Mouse (Mus musculus) lung, embryonic 14.5 days (tissue): Measurements from ENCODE around the gene Hmcn1. TPM values are rescaled to one million over a fixed set of nuclear protein-coding genes. Genes with fewer than 3 reads are reported as not detected.

Experiments
- ATAC-seq: fragments of 200-750 bp; cut with Nextera tagmentation; 2 replicates; pipeline ENCODE4 v1.8.0; 2017; ENCODE audit warnings: mild to moderate bottlenecking, moderate TSS enrichment, moderate library complexity; ENCODE audit not compliant: insufficient read depth
- DNase-seq: peaks from one replicate; pipeline ENCODE4 v3.0.0-alpha.2; 2015
- H3K27ac ChIP-seq: fragments of 300-500 bp; sonication (generic); 2 replicates; pipeline ENCODE4 v1.5.1; 2014; ENCODE audit warnings: low read depth, mild to moderate bottlenecking, moderate library complexity
- H3K27me3 ChIP-seq: fragments of 300-500 bp; sonication (generic); 2 replicates; pipeline ENCODE4 v1.6.1; 2014; ENCODE audit warnings: low read length, control low read depth; ENCODE audit not compliant: insufficient read depth
- H3K36me3 ChIP-seq: fragments of 300-500 bp; sonication (generic); 2 replicates; pipeline ENCODE4 v1.6.1; 2014; ENCODE audit warnings: control low read depth; ENCODE audit not compliant: insufficient read depth
- H3K4me1 ChIP-seq: fragments of 300-500 bp; sonication (generic); 2 replicates; pipeline ENCODE4 v1.6.1; 2014; ENCODE audit warnings: antibody characterized with exemption, control low read depth; ENCODE audit not compliant: insufficient read depth
- H3K4me2 ChIP-seq: fragments of 300-500 bp; sonication (generic); 2 replicates; pipeline ENCODE4 v1.6.1; 2014; ENCODE audit warnings: mild to moderate bottlenecking
- H3K4me3 ChIP-seq: fragments of 300-500 bp; sonication (generic); 2 replicates; pipeline ENCODE4 v1.5.1; 2014; ENCODE audit warnings: low read depth, low read length
- H3K9ac ChIP-seq: fragments of 300-500 bp; sonication (generic); 2 replicates; pipeline ENCODE4 v1.6.1; 2014
- H3K9me3 ChIP-seq: fragments of 300-500 bp; sonication (generic); 2 replicates; pipeline ENCODE4 v1.6.1; 2016; ENCODE audit warnings: low read depth, low read length, control low read depth
- CTCF ChIP-seq: IDR thresholded peaks from 2 replicates; pipeline ENCODE4 v1.5.1; 2016; ENCODE audit warnings: antibody characterized with exemption, low read depth
- WGBS: fragments of 180-500 bp; shearing (Covaris S2); extraction: QIAGEN DNeasy Blood & Tissue Kit; methylation state at CpG from one replicate; pipeline ENCODE4 v1.1.7; 2014; 5-methylcytosine and 5-hydroxymethylcytosine counted together
- polyA plus RNA-seq: library from polyadenylated mRNA; unstranded; fragments of >200 nt; fragmentation: Nextera tagmentation; extraction: Ambion mirVana; gene quantifications from 2 replicates; pipeline ENCODE4 v1.2.1, GENCODE M21; 2014

Gene Hmcn1
- polyA plus RNA-seq, 1 experiment from 2014 or later: 17.1 TPM

DNA sequence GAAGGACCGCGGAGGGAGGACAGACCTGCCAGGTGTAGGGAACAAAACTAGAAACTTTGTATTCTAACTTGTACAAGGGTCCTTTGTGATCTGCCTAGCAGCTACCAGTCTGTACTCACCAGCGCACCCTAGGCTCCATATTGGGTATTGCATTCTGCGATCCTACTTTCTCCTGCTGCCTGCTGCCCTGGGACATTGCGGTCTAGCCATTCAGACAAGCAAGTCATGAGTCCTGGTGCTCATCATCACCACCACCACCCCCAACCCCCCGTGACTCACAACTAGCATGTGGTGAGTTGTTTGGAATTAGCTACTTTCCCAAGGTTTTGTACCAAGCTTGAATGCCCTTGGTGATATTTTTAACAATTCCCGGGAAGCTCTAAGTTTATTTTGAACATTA is 17.8 kb upstream of the Hmcn1 start:
- H3K36me3 ChIP-seq: no peaks in the 10 kb centered on the region
- H3K4me3 ChIP-seq: no peak overlapping the region
- no peak overlapping the region for H3K27ac ChIP-seq
- WGBS: 26% methylated on average over 7 of the region's 7 CpGs
- DNase-seq: peak; percentile 89
- H3K27me3 ChIP-seq: no peaks in the 10 kb centered on the region
- H3K4me2 ChIP-seq: no peak overlapping the region
- H3K9me3 ChIP-seq: no peaks in the 10 kb centered on the region
- peak; percentile 87 for TF ChIP-seq CTCF
- H3K4me1 ChIP-seq: no peaks in the 10 kb centered on the region
- H3K9ac ChIP-seq: no peak overlapping the region
- no peak for ATAC-seq

DNA sequence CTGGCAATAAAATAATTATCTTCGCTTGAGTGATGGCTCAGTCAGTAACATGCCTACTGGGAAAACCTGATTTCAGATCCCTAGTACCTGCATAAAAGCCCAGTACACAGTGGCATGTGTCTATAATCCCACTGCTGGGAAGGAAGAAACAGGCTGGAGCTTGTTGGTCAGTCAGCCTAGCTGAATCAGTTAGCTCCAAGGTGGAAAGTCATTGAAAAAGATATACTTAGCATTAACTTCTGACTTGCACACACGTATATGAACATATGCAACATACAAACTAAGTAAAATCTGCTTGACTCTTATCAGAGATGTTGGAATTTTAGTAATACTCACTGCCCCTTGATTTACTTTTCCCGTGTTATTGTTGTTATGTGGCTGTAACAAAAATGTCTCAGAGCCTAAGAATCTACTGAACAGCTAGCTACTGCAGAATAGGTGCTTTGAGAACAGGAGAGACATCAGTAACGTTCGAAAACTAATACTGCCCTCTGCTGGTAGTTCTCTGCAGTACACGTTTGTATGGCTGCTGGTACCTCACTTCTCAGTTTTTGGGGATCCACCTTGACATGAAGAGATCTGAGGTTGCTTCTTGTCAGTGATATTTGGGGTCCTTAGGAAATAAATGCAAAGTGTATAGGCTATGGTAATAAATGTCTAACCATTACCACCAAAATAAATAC is 16.0 kb upstream of the Hmcn1 start:
- no peaks in the 10 kb centered on the region for H3K4me1 ChIP-seq
- H3K4me2 ChIP-seq: no peak overlapping the region
- DNase-seq (peak; percentile 92), ATAC-seq (peak; percentile 45; the same call in 1 of the 2 replicates)
- no peak overlapping the region for H3K27ac ChIP-seq
- H3K4me3 ChIP-seq: no peak overlapping the region
- H3K36me3 ChIP-seq: no peaks in the 10 kb centered on the region
- no peak overlapping the region for H3K9ac ChIP-seq
- peak; percentile 89 for TF ChIP-seq CTCF
- no peaks in the 10 kb centered on the region for H3K9me3 ChIP-seq
- WGBS: 28% methylated on average over 6 of the region's 6 CpGs
- no peaks in the 10 kb centered on the region for H3K27me3 ChIP-seq

DNA sequence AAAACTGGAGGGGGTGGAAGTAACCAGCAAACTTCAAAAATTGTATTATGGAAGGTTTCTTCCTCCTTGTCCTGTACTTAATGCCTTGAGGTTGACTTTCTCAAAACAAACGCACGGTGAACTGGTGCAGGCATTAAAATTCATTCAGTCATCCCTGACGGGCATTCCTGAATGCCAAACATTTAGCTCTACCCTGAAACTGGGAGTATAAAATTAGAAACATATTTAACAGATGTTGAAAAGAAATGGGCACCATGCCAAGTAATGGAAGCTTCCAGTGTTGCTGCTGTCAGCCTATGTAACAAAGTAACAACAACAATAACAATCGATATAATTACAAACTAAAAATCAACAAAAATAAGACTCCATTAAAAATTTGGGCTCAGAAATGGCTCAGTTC is 14.5 kb upstream of the Hmcn1 start:
- Histone ChIP-seq H3K9me3 (no peaks in the 10 kb centered on the region), H3K4me3 (no peak overlapping the region), H3K4me2 (no peak overlapping the region), H3K36me3 (no peaks in the 10 kb centered on the region), H3K27ac (no peak overlapping the region), H3K4me1 (no peaks in the 10 kb centered on the region), H3K27me3 (no peaks in the 10 kb centered on the region), H3K9ac (no peak overlapping the region)
- TF ChIP-seq CTCF: no peak
- DNase-seq (peak; percentile 61), ATAC-seq (no peak)
- WGBS: 35% methylated on average over 4 of the region's 4 CpGs

DNA sequence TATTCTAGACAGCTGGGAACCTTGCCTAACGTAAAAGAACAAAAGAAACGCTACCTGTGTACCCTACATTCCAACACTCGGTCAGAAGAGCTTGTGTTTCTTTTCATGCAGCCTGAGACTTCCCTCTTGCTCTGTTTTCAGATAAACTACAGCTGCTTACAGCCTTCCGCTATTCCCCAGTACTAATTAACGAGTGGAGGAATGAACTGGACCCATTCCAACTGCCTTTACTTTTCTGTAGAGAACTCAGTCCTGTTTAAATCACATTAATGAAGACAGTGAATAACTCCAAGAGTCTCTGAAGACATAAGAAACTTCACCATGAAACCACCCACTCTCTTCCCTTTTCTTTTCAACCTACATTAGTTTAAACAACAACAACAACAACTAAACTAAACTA is 10.8 kb upstream of the Hmcn1 start:
- DNase-seq: peak; percentile 67
- peaks cover 9% of the 10 kb centered on the region; the same call in 1 of the 2 replicates for H3K4me1 ChIP-seq
- no peak for TF ChIP-seq CTCF
- no peaks in the 10 kb centered on the region for H3K27me3 ChIP-seq
- H3K27ac ChIP-seq: no peak overlapping the region
- ATAC-seq: no peak
- H3K4me3 ChIP-seq: no peak overlapping the region
- H3K9ac ChIP-seq: no peak overlapping the region
- no peak overlapping the region for H3K4me2 ChIP-seq
- H3K36me3 ChIP-seq: no peaks in the 10 kb centered on the region
- 40% methylated on average over 5 of the region's 5 CpGs for WGBS
- H3K9me3 ChIP-seq: no peaks in the 10 kb centered on the region

DNA sequence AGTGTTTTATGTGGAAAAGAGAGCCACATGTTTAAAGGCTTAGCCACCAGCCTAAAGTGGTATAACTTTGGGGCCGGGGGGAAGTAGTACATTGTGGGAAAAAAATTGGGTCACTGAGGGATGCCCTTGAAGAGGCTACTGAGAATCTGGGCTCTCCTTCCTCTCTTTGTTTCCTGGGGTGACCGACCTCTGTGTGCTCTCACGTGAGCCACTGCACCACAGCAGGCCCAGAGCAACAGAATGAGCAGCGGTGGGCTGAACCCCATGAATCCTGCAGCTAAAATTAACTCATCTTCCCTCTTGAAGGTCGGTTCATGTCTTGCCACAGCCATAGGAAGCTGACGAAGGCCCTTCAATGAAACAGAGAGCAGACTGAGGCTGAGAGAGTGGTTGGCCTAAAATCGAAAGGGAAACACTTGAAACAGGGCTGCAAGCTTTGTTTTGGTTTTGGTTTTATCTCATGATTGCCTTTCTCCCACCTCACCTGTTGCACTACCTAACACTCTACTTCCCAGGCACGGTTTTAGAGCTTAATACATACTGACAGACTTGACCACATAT is 8.7 kb upstream of the Hmcn1 start:
- no peak for DNase-seq
- Histone ChIP-seq H3K4me3 (no peak overlapping the region), H3K9ac (no peak overlapping the region), H3K27ac (no peak overlapping the region), H3K9me3 (no peaks in the 10 kb centered on the region), H3K36me3 (no peaks in the 10 kb centered on the region), H3K4me2 (no peak overlapping the region), H3K4me1 (peaks cover 9% of the 10 kb centered on the region; the same call in 1 of the 2 replicates), H3K27me3 (no peaks in the 10 kb centered on the region)
- no peak for ATAC-seq
- no peak for TF ChIP-seq CTCF
- 76% methylated on average over 8 of the region's 8 CpGs for WGBS

DNA sequence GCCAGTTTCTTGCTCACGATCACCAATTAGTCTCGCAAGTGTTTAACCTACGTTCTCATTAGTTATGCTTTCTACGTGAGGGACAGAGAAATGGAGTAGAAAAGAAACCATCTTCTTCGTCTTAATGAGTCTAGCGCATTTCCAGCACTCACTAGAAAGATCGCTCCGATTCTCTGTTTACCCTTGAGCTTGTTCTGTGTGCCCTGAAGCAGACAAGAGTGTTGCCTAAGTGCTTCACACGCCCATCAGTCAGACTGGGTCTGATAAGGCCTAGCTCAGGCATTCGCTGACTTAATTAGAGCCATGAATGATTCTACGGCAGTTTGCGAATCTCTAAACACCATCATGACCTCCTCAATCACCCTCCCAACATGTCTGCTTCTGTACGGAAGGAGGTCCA is 7.5 kb upstream of the Hmcn1 start:
- H3K4me3 ChIP-seq: no peak overlapping the region
- H3K27ac ChIP-seq: no peak overlapping the region
- WGBS: 18% methylated on average over 13 of the region's 13 CpGs
- peak overlapping the region; percentile 52 for H3K4me2 ChIP-seq
- H3K9me3 ChIP-seq: no peaks in the 10 kb centered on the region; the same call in 1 of the 2 replicates
- no peaks in the 10 kb centered on the region for H3K27me3 ChIP-seq
- ATAC-seq (peak; percentile 49; the same call in 1 of the 2 replicates), DNase-seq (peak; percentile 40)
- no peak overlapping the region for H3K9ac ChIP-seq
- H3K36me3 ChIP-seq: no peaks in the 10 kb centered on the region
- peaks cover 9% of the 10 kb centered on the region; the same call in 1 of the 2 replicates for H3K4me1 ChIP-seq
- TF ChIP-seq CTCF: no peak

DNA sequence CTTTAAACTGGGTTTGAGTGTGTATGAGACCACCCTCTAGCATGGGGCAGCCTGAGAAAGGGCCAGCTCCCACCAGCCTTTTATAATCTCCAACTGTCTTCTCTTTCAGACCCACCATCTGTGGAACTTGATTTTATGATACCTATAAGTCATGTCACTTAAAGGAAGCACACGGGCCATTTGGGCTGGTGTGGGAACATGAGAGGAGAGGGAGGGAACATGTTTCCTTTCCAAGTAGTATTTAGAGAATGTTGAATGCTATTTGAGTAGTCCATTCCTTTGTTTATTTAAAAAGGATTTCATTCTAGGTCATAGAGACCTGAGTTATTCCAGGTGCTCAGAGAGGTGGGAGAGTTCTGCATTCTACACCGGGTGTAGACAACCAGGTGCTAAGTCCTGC is 1.4 kb upstream of the Hmcn1 start:
- H3K9ac ChIP-seq: no peak overlapping the region
- H3K4me2 ChIP-seq: no peak overlapping the region
- WGBS: 27% methylated on average over 2 of the region's 2 CpGs
- H3K4me3 ChIP-seq: no peak overlapping the region
- DNase-seq: no peak
- no peak for TF ChIP-seq CTCF
- H3K27me3 ChIP-seq: no peaks in the 10 kb centered on the region
- H3K27ac ChIP-seq: no peak overlapping the region
- ATAC-seq: no peak
- no peaks in the 10 kb centered on the region; the same call in 1 of the 2 replicates for H3K9me3 ChIP-seq
- H3K36me3 ChIP-seq: no peaks in the 10 kb centered on the region
- no peaks in the 10 kb centered on the region for H3K4me1 ChIP-seq
